Mouse (Mus musculus): Measurements from ENCODE around the gene Wwox. TPM values are rescaled to one million over a fixed set of nuclear protein-coding genes. Genes with fewer than 3 reads are reported as not detected.

The Wwox gene
- polyA plus RNA-seq, 1 experiment from 2014 or later, result 14.9 TPM

DNA sequence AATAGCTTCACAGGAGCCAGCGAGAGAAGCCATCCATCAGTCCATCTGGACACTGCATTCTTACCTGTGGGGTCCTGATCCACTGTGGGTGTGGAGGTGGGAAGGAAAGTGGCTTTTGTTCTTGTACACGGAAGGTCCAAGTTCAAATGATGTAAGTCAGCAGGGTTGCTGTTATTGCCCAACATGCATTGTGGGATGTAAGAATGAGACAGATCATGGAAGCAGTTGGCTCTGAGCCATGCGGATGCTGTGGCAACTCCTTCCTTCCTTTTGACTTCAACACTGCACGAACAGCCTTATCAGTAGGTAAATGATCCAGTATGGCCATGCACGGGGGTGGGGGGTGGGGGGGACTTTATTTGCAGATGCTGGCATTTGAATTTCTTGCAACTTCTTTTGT lies 155.4 kb downstream of the Wwox start:
- Histone ChIP-seq H3K4me1 (ENCODE audit: control insufficient read depth, insufficient read depth, low read depth, low read length) (peaks cover 18% of the 10 kb centered on the region), H3K27me3 (replicated peaks; ENCODE audit: control insufficient read depth, insufficient read depth, low read length) (peaks cover 5% of the 10 kb centered on the region; the same call in 1 of the 2 replicates), H3K9ac (ENCODE audit: low read depth, low read length) (no peak overlapping the region), H3K27ac (ENCODE audit: low read depth, low read length) (no peak overlapping the region), H3K4me2 (ENCODE audit: low read length) (no peak overlapping the region), H3K4me3 (ENCODE audit: low read length) (no peak overlapping the region), H3K9me3 (ENCODE audit: control insufficient read depth, low read length) (peaks cover 3% of the 10 kb centered on the region; the same call in 1 of the 2 replicates), H3K36me3 (ENCODE audit: control insufficient read depth, insufficient read depth, low read length) (no peaks in the 10 kb centered on the region)
- WGBS, result 75% methylated on average over 5 of the region's 5 CpGs
- no peak for ATAC-seq

DNA sequence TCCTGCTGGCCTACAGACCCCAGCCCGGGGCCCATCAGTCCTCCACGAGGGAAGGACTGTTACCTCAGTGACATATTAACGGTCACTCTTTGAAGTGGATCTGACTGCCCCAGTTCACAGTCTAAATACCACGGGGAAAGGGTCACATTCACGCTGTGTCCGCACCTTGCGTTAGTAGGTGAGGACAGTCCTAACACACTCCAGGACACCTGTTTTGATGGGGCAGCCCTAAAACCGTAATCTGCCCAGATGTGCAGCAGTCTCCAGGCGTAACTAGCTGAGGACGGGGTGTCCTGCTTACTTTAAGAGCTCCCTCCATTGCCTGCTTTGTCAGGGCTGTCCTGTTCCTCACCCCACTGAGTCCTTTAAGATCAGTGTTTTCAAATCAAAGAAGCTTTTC lies 160.1 kb downstream of the Wwox start:
- peaks cover 6% of the 10 kb centered on the region for H3K4me1 ChIP-seq (ENCODE audit: control insufficient read depth, insufficient read depth, low read depth, low read length)
- ATAC-seq, result no peak
- peaks cover 4% of the 10 kb centered on the region for H3K27me3 ChIP-seq (replicated peaks; ENCODE audit: control insufficient read depth, insufficient read depth, low read length)
- H3K36me3 ChIP-seq (ENCODE audit: control insufficient read depth, insufficient read depth, low read length), result no peaks in the 10 kb centered on the region
- 36% methylated on average over 10 of the region's 10 CpGs for WGBS
- no peak overlapping the region for H3K27ac ChIP-seq (ENCODE audit: low read depth, low read length)
- no peak overlapping the region for H3K4me3 ChIP-seq (ENCODE audit: low read length)
- no peak overlapping the region for H3K9ac ChIP-seq (ENCODE audit: low read depth, low read length)
- H3K9me3 ChIP-seq (ENCODE audit: control insufficient read depth, low read length), result peaks cover 3% of the 10 kb centered on the region; the same call in 1 of the 2 replicates
- no peak overlapping the region for H3K4me2 ChIP-seq (ENCODE audit: low read length)

DNA sequence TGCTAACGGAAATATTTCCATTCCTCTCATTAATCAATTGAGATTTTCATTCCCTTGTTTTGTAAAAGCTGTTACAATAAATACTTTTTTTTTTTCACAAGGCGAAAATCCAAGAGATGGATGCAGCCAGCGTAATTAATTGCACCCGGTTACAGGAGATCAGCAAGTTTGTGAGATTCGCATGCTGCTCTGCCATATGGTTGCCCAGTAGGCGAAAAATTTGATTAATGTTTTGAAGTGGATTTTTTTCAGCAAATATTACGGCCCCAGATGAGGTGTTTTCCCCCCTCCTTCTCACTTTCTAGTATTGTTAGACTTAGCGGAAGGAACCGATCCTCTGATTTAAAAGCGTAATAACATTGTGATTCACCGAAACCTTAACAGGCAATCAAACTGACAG lies 160.7 kb downstream of the Wwox start:
- no peak overlapping the region for H3K9ac ChIP-seq (ENCODE audit: low read depth, low read length)
- peaks cover 6% of the 10 kb centered on the region for H3K4me1 ChIP-seq (ENCODE audit: control insufficient read depth, insufficient read depth, low read depth, low read length)
- H3K27me3 ChIP-seq (replicated peaks; ENCODE audit: control insufficient read depth, insufficient read depth, low read length), result peaks cover 3% of the 10 kb centered on the region; the same call in 1 of the 2 replicates
- no peaks in the 10 kb centered on the region for H3K36me3 ChIP-seq (ENCODE audit: control insufficient read depth, insufficient read depth, low read length)
- no peak overlapping the region for H3K27ac ChIP-seq (ENCODE audit: low read depth, low read length)
- H3K9me3 ChIP-seq (ENCODE audit: control insufficient read depth, low read length), result peaks cover 3% of the 10 kb centered on the region; the same call in 1 of the 2 replicates
- H3K4me2 ChIP-seq (ENCODE audit: low read length), result no peak overlapping the region
- no peak overlapping the region for H3K4me3 ChIP-seq (ENCODE audit: low read length)
- WGBS, result 36% methylated on average over 11 of the region's 11 CpGs
- no peak for ATAC-seq

- Histone ChIP-seq H3K4me3 (ENCODE audit: low read length) (no peak overlapping the region), H3K9ac (ENCODE audit: low read depth, low read length) (no peak overlapping the region), H3K36me3 (ENCODE audit: control insufficient read depth, insufficient read depth, low read length) (no peaks in the 10 kb centered on the region), H3K9me3 (ENCODE audit: control insufficient read depth, low read length) (no peaks in the 10 kb centered on the region), H3K27ac (ENCODE audit: low read depth, low read length) (no peak overlapping the region), H3K4me2 (ENCODE audit: low read length) (no peak overlapping the region), H3K27me3 (replicated peaks; ENCODE audit: control insufficient read depth, insufficient read depth, low read length) (peaks cover 3% of the 10 kb centered on the region; the same call in 1 of the 2 replicates), H3K4me1 (ENCODE audit: control insufficient read depth, insufficient read depth, low read depth, low read length) (peaks cover 6% of the 10 kb centered on the region)
- no peak for ATAC-seq
- 14% methylated on average over 3 of the region's 4 CpGs for WGBS
Measured at GRCm38 (mm10) chr8:114603046-114603445, 163.6 kb downstream of the Wwox start.

DNA sequence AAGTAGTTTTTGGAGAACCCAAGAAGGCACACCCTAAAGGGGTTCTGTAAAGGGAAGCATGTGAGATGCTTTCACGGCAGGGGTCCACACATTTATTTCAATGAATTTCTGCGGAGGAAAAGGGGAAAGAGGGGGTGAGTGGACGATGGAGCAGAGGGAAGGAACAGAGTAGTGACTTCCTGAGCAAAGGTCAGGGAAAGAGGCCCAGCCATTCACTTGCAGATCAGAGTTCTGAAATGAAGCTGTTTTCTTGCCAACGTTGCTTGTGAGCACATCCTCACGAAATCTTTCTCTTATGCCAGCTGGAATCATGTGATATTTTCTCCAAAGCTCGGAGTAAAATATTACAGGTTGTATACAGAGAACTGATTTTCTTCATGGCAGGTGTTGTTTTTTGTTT lies 164.1 kb downstream of the Wwox start:
- Histone ChIP-seq H3K4me1 (ENCODE audit: control insufficient read depth, insufficient read depth, low read depth, low read length) (peaks cover 6% of the 10 kb centered on the region), H3K4me2 (ENCODE audit: low read length) (no peak overlapping the region), H3K27me3 (replicated peaks; ENCODE audit: control insufficient read depth, insufficient read depth, low read length) (peaks cover 3% of the 10 kb centered on the region; the same call in 1 of the 2 replicates), H3K9me3 (ENCODE audit: control insufficient read depth, low read length) (no peaks in the 10 kb centered on the region), H3K4me3 (ENCODE audit: low read length) (no peak overlapping the region), H3K9ac (ENCODE audit: low read depth, low read length) (no peak overlapping the region), H3K27ac (ENCODE audit: low read depth, low read length) (no peak overlapping the region), H3K36me3 (ENCODE audit: control insufficient read depth, insufficient read depth, low read length) (no peaks in the 10 kb centered on the region)
- 19% methylated on average over 6 of the region's 6 CpGs for WGBS
- no peak for ATAC-seq

- H3K4me3 ChIP-seq (ENCODE audit: low read length), result no peak overlapping the region; the same call in 1 of the 2 replicates
- ATAC-seq, result no peak
Measured at GRCm38 (mm10) chr8:114604315-114604714, 164.9 kb downstream of the Wwox start.

GRCm38 (mm10) chr8:114605651-114606050 lies 166.2 kb downstream of the Wwox start:
- Histone ChIP-seq H3K36me3 (ENCODE audit: control insufficient read depth, insufficient read depth, low read length) (no peaks in the 10 kb centered on the region), H3K4me3 (ENCODE audit: low read length) (no peak overlapping the region), H3K27me3 (replicated peaks; ENCODE audit: control insufficient read depth, insufficient read depth, low read length) (peaks cover 3% of the 10 kb centered on the region; the same call in 1 of the 2 replicates), H3K4me1 (ENCODE audit: control insufficient read depth, insufficient read depth, low read depth, low read length) (peaks cover 6% of the 10 kb centered on the region), H3K9me3 (ENCODE audit: control insufficient read depth, low read length) (no peaks in the 10 kb centered on the region), H3K27ac (ENCODE audit: low read depth, low read length) (no peak overlapping the region), H3K9ac (ENCODE audit: low read depth, low read length) (no peak overlapping the region), H3K4me2 (ENCODE audit: low read length) (no peak overlapping the region)
- ATAC-seq, result no peak
- 89% methylated on average over 2 of the region's 2 CpGs for WGBS

More at GRCm38 (mm10) chr8:114604315-114604714, 164.9 kb downstream of the Wwox start:
- H3K4me2 ChIP-seq (ENCODE audit: low read length), result peak overlapping the region; percentile 30; the same call in 1 of the 2 replicates
- peaks cover 3% of the 10 kb centered on the region; the same call in 1 of the 2 replicates for H3K27me3 ChIP-seq (replicated peaks; ENCODE audit: control insufficient read depth, insufficient read depth, low read length)
- H3K4me1 ChIP-seq (ENCODE audit: control insufficient read depth, insufficient read depth, low read depth, low read length), result peaks cover 6% of the 10 kb centered on the region
- no peaks in the 10 kb centered on the region for H3K36me3 ChIP-seq (ENCODE audit: control insufficient read depth, insufficient read depth, low read length)
- no peaks in the 10 kb centered on the region for H3K9me3 ChIP-seq (ENCODE audit: control insufficient read depth, low read length)
- WGBS, result 17% methylated on average over 16 of the region's 16 CpGs
- H3K9ac ChIP-seq (ENCODE audit: low read depth, low read length), result no peak overlapping the region
- H3K27ac ChIP-seq (ENCODE audit: low read depth, low read length), result no peak overlapping the region

DNA sequence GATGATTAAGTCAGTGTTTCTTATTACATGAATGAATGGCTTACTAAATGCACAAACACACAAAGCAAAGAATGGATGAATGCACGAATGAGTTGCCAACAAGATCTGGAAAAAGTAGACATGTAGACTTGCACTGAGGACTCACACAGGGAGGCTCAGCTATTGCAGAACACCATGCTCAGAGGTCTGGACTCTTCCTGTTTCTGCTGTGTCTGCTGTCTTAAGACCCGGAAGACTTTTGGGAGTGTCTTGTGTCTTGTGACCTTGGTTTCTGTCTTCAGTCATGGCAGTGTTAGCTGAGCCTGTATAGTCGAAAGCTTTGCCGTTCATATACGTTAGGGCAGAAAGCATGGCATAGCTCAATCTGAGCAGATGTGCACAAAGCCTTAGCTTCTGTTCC lies 169.9 kb downstream of the Wwox start:
- Histone ChIP-seq H3K27me3 (replicated peaks; ENCODE audit: control insufficient read depth, insufficient read depth, low read length) (0 out of 2 replicates have a peak, but pooled peaks cover 1% of the 10 kb centered on the region), H3K36me3 (ENCODE audit: control insufficient read depth, insufficient read depth, low read length) (no peaks in the 10 kb centered on the region), H3K27ac (ENCODE audit: low read depth, low read length) (no peak overlapping the region), H3K9me3 (ENCODE audit: control insufficient read depth, low read length) (no peaks in the 10 kb centered on the region), H3K9ac (ENCODE audit: low read depth, low read length) (no peak overlapping the region), H3K4me1 (ENCODE audit: control insufficient read depth, insufficient read depth, low read depth, low read length) (peaks cover 2% of the 10 kb centered on the region), H3K4me3 (ENCODE audit: low read length) (no peak overlapping the region), H3K4me2 (ENCODE audit: low read length) (no peak overlapping the region)
- WGBS, result 91% methylated on average over 5 of the region's 5 CpGs
- no peak for ATAC-seq

GRCm38 (mm10) chr8:114611075-114611474 lies 171.6 kb downstream of the Wwox start:
- no peak overlapping the region for H3K9ac ChIP-seq (ENCODE audit: low read depth, low read length)
- H3K27ac ChIP-seq (ENCODE audit: low read depth, low read length), result no peak overlapping the region
- no peaks in the 10 kb centered on the region for H3K9me3 ChIP-seq (ENCODE audit: control insufficient read depth, low read length)
- H3K27me3 ChIP-seq (replicated peaks; ENCODE audit: control insufficient read depth, insufficient read depth, low read length), result no peaks in the 10 kb centered on the region
- H3K4me2 ChIP-seq (ENCODE audit: low read length), result no peak overlapping the region
- 75% methylated on average over 7 of the region's 7 CpGs for WGBS
- no peak overlapping the region for H3K4me3 ChIP-seq (ENCODE audit: low read length)
- H3K4me1 ChIP-seq (ENCODE audit: control insufficient read depth, insufficient read depth, low read depth, low read length), result no peaks in the 10 kb centered on the region
- no peaks in the 10 kb centered on the region for H3K36me3 ChIP-seq (ENCODE audit: control insufficient read depth, insufficient read depth, low read length)
- no peak for ATAC-seq

Measured in hindbrain, embryonic 16.5 days (tissue).